Mouse (Mus musculus) mesoderm, embryonic 11.5 days (tissue): ENCODE measurements around the gene Calhm4.
A peak's percentile ranks its signal among the peaks of the same experiment; 100 is the strongest.
"Not testable (repeated sequence)": the region's sequence is repeated elsewhere in the genome, so short reads cannot be mapped to it uniquely, and the experiment has no call there.

Experiments
- DNase-seq: peaks from one replicate; pipeline ENCODE4 v3.0.0-alpha.2; 2012; ENCODE audit warnings: low read depth, low spot score

Gene Calhm4

GRCm38 (mm10) chr10:34044210-34044609, at the start of gene Calhm4:
TSS of gene Calhm4 (minus strand) at chr10:34044310.
- no peak for DNase-seq

GRCm38 (mm10) chr10:34091888-34092287, 47.8 kb upstream of the Calhm4 start:
- DNase-seq = no peak

GRCm38 (mm10) chr10:34090481-34090880, 46.4 kb upstream of the Calhm4 start:
- no peak for DNase-seq

GRCm38 (mm10) chr10:34089517-34089916, 45.4 kb upstream of the Calhm4 start:
- no peak for DNase-seq

- DNase-seq = no peak
These were observed 44.4 kb upstream of the Calhm4 start for GRCm38 (mm10) chr10:34088515-34088914.

- no peak for DNase-seq
These were observed 42.4 kb upstream of the Calhm4 start for GRCm38 (mm10) chr10:34086514-34086913.

GRCm38 (mm10) chr10:34074522-34075200, 30.6 kb upstream of the Calhm4 start:
- DNase-seq = no peak

- DNase-seq = no peak
These were observed 27.5 kb upstream of the Calhm4 start for GRCm38 (mm10) chr10:34071650-34072049.

GRCm38 (mm10) chr10:34070999-34071492, 26.9 kb upstream of the Calhm4 start:
- no peak for DNase-seq

GRCm38 (mm10) chr10:34069606-34070005, 25.5 kb upstream of the Calhm4 start:
- no peak for DNase-seq

GRCm38 (mm10) chr10:34066591-34066990, 22.5 kb upstream of the Calhm4 start:
- no peak for DNase-seq

GRCm38 (mm10) chr10:34053987-34054386, 9.9 kb upstream of the Calhm4 start:
- DNase-seq = no peak

- DNase-seq = no peak
These were observed 6.7 kb downstream of the Calhm4 start, which contains the start of gene Trappc3l for GRCm38 (mm10) chr10:34037401-34037800. TSS of gene Trappc3l (plus strand) at chr10:34037597.

- DNase-seq = peak; percentile 60
These were observed 7.5 kb downstream of the Calhm4 start for GRCm38 (mm10) chr10:34036587-34036986.

GRCm38 (mm10) chr10:34033630-34034305, 10.3 kb downstream of the Calhm4 start:
- DNase-seq = peak; percentile 81

GRCm38 (mm10) chr10:34030322-34030721, 13.8 kb downstream of the Calhm4 start:
- no peak for DNase-seq

- peak; percentile 97 for DNase-seq
These were observed 24.6 kb downstream of the Calhm4 start, which contains the start of gene Rwdd1 for GRCm38 (mm10) chr10:34019302-34020075. TSS of gene Rwdd1 (minus strand) at chr10:34019624.

GRCm38 (mm10) chr10:34018746-34019301, 25.3 kb downstream of the Calhm4 start:
- peak; percentile 29 for DNase-seq

GRCm38 (mm10) chr10:34013241-34013640, 30.9 kb downstream of the Calhm4 start:
- no peak for DNase-seq

GRCm38 (mm10) chr10:34012581-34012980, 31.5 kb downstream of the Calhm4 start:
- no peak for DNase-seq

- DNase-seq = no peak
These were observed 45.7 kb downstream of the Calhm4 start for GRCm38 (mm10) chr10:33998397-33998796.

- not testable (repeated sequence) for DNase-seq
These were observed 47.4 kb downstream of the Calhm4 start for GRCm38 (mm10) chr10:33996686-33997085.
